Mouse (Mus musculus): ENCODE results near the gene Spsb2. TPM values are rescaled to one million over a fixed set of nuclear protein-coding genes. Genes with fewer than 3 reads are reported as not detected.

Spsb2 gene
- total and polyA plus RNA-seq, 2 experiments from 2014 or later = 9.3 to 10.9 TPM

DNA sequence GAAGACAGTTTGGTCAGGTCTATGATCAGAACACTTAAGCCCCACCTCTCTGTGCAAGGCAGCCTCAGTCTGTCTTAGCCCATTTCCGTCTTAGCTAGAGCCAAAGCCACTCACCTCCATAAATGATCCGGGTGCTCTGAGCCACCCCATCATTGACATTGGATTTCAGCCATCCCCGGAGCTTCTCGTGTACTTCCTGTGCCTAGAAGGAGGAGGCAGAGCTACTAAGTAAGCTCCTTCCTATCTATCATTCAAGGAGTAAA is 2.9 kb downstream of the Spsb2 start:
- H3K4me1 ChIP-seq (ENCODE audit: insufficient read depth, low read length) = peaks cover 14% of the 10 kb centered on the region
- H3K4me2 ChIP-seq (ENCODE audit: low read depth, low read length, poor library complexity, severe bottlenecking) = no peak overlapping the region
- DNase-seq (ENCODE audit: low spot score) (no peak), ATAC-seq (ENCODE audit: low FRiP score) (no peak)
- no peak overlapping the region for H3K4me3 ChIP-seq (ENCODE audit: low read depth, low read length)
- TF ChIP-seq CTCF (IDR thresholded peaks at IDR 0.05) = no peak
- WGBS = 88% methylated on average over 4 of the region's 4 CpGs
- no peaks in the 10 kb centered on the region for H3K9me3 ChIP-seq (ENCODE audit: low read length)
- H3K27me3 ChIP-seq (ENCODE audit: insufficient read depth, low read length) = no peaks in the 10 kb centered on the region
- H3K36me3 ChIP-seq (ENCODE audit: insufficient read depth, low read length) = peaks cover 19% of the 10 kb centered on the region; the same call in 1 of the 2 replicates
- no peak overlapping the region for H3K27ac ChIP-seq (ENCODE audit: low read depth, low read length)
- H3K9ac ChIP-seq (replicated peaks; ENCODE audit: low read length, poor library complexity, severe bottlenecking) = no peak overlapping the region

DNA sequence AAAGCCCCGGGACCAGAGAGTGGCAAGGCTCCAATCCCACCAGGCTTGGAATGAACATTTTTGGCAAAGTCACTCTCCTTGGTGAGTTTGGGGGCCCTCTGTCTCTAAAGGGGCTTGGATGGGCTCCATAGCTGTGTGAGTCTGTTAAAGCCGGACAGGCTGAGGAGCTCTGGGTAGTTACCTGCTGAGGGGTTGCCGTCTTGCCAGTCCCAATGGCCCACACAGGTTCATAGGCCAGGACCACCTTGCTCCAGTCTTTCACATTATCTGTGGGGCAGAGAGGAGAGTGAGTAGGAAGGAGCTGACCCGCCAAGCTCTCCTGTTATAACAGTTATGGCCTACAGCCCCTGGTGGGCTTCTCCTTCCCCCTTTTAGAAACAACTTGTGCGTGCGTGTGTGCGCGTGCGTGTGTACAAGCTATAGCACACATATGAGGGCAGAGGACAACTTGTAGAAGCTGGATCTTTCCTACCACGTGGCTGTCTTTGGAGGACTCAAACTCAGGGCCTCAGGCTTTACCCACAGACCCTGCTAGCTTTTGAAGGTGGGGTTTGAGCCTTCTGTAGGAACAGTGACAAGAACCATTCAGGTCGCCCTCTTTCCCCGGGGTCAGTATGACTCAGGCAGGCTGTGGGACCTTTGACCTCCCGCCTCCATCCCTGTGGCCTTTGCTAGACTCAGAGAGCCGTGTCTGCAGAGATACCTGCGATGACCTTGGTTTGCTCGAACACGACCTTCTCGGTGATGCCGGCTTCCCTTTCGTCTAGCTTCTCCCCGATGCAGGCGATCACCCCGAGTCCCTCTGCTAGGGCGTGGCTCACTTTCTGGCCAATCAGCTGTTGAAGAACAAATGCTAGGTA is 3.5 kb downstream of the Spsb2 start:
- Histone ChIP-seq H3K9ac (replicated peaks; ENCODE audit: low read length, poor library complexity, severe bottlenecking) (no peak overlapping the region), H3K9me3 (ENCODE audit: low read length) (no peaks in the 10 kb centered on the region), H3K36me3 (ENCODE audit: insufficient read depth, low read length) (peaks cover 25% of the 10 kb centered on the region; the same call in 1 of the 2 replicates), H3K27ac (ENCODE audit: low read depth, low read length) (no peak overlapping the region), H3K4me1 (ENCODE audit: insufficient read depth, low read length) (peaks cover 14% of the 10 kb centered on the region), H3K27me3 (ENCODE audit: insufficient read depth, low read length) (no peaks in the 10 kb centered on the region), H3K4me3 (ENCODE audit: low read depth, low read length) (peak overlapping the region; percentile 61; the same call in 1 of the 2 replicates), H3K4me2 (ENCODE audit: low read depth, low read length, poor library complexity, severe bottlenecking) (peak overlapping the region; percentile 87)
- DNase-seq (ENCODE audit: low spot score) (no peak), ATAC-seq (ENCODE audit: low FRiP score) (no peak)
- no peak for TF ChIP-seq CTCF (IDR thresholded peaks at IDR 0.05)
- WGBS = 88% methylated on average over 24 of the region's 24 CpGs

DNA sequence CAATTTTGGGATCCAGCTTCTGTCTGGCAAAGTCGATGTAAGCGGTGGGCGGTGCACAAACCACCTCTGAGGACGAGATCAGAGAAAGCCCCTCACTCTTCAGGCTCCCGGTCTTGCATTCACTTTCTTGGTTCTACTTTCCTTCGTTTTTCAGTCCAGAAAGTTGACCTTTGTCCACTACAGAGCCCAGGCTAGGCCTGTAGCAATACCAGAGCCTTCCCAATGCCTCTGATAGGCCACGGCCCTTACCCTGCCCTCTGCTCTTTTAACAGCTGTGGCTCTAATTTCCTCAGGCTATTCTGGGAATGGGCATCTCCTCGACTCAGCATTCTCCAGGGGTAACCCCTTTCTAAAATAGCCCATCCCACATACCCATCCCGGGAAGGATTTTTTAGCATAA is 4.4 kb downstream of the Spsb2 start:
- H3K27ac ChIP-seq (ENCODE audit: low read depth, low read length) = peak overlapping the region; percentile 74
- H3K9me3 ChIP-seq (ENCODE audit: low read length) = no peaks in the 10 kb centered on the region
- H3K4me3 ChIP-seq (ENCODE audit: low read depth, low read length) = peak overlapping the region; percentile 61
- H3K4me2 ChIP-seq (ENCODE audit: low read depth, low read length, poor library complexity, severe bottlenecking) = peak overlapping the region; percentile 87
- WGBS = 17% methylated on average over 9 of the region's 9 CpGs
- H3K9ac ChIP-seq (replicated peaks; ENCODE audit: low read length, poor library complexity, severe bottlenecking) = peak overlapping the region; percentile 71
- TF ChIP-seq CTCF (IDR thresholded peaks at IDR 0.05) = no peak
- peaks cover 34% of the 10 kb centered on the region for H3K36me3 ChIP-seq (ENCODE audit: insufficient read depth, low read length)
- DNase-seq (ENCODE audit: low spot score) (no peak), ATAC-seq (ENCODE audit: low FRiP score) (no peak)
- no peaks in the 10 kb centered on the region for H3K27me3 ChIP-seq (ENCODE audit: insufficient read depth, low read length)
- H3K4me1 ChIP-seq (ENCODE audit: insufficient read depth, low read length) = peaks cover 14% of the 10 kb centered on the region

DNA sequence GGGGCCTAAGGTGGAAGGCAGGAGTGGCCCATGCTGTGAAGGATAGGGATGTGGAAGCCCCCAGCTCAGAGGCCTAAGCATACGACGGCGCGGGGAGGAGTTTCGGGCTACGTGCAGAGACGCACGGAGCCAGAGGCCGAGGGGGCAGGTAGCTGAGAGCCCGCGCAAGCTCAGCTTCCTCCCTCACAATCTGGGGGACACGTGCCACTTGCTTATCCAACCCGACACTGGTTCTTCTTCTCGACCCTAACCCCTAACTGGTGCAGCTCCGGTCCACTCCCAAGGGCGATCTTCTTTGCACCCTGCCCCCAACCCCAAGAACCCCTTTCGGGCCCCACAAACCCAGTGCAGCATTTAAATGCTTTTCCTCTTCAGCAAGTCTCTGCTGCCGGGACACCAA is 5.0 kb downstream of the Spsb2 start:
- H3K4me2 ChIP-seq (ENCODE audit: low read depth, low read length, poor library complexity, severe bottlenecking) = peak overlapping the region; percentile 87
- peak overlapping the region; percentile 74 for H3K27ac ChIP-seq (ENCODE audit: low read depth, low read length)
- H3K27me3 ChIP-seq (ENCODE audit: insufficient read depth, low read length) = no peaks in the 10 kb centered on the region
- WGBS = 0% methylated on average over 18 of the region's 18 CpGs
- H3K4me3 ChIP-seq (ENCODE audit: low read depth, low read length) = peak overlapping the region; percentile 61
- no peak for TF ChIP-seq CTCF (IDR thresholded peaks at IDR 0.05)
- ATAC-seq (ENCODE audit: low FRiP score) (peak; percentile 79), DNase-seq (ENCODE audit: low spot score) (peak; percentile 84)
- peaks cover 14% of the 10 kb centered on the region for H3K4me1 ChIP-seq (ENCODE audit: insufficient read depth, low read length)
- peak overlapping the region; percentile 71 for H3K9ac ChIP-seq (replicated peaks; ENCODE audit: low read length, poor library complexity, severe bottlenecking)
- H3K36me3 ChIP-seq (ENCODE audit: insufficient read depth, low read length) = peaks cover 41% of the 10 kb centered on the region
- H3K9me3 ChIP-seq (ENCODE audit: low read length) = no peaks in the 10 kb centered on the region

DNA sequence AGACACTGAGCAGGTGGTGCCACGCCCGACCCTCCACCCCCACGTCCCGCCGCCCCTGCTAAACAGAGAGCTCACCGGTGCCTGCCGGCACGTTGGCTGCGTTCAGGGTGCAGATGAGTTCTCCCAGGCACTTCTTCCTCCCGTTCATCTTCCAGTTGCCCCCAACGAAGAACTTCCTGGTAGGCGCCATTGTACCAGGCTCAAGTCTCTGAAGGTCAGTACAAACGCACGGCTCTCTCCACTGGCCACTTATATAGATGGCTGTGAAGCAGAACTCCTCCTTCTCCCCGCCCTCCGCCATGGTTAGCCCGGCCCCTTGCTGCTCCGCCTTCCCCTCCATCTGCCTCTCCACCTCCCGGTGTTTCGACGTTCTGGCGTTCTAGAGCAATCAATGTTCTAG is 5.5 kb downstream of the Spsb2 start, which contains the start of gene Tpi1:
Tpi1 (minus strand) TSS at position 364 of the 400 bp plus-strand sequence.
- H3K9ac ChIP-seq (replicated peaks; ENCODE audit: low read length, poor library complexity, severe bottlenecking) = peak within 1 kb of the TSS; percentile 71
- H3K36me3 ChIP-seq (ENCODE audit: insufficient read depth, low read length) = peaks cover 43% of the 10 kb centered on the region
- peak; percentile 83 for ATAC-seq (ENCODE audit: low FRiP score)
- no peaks in the 10 kb centered on the region for H3K27me3 ChIP-seq (ENCODE audit: insufficient read depth, low read length)
- peak within 1 kb of the TSS; percentile 61 for H3K4me3 ChIP-seq (ENCODE audit: low read depth, low read length)
- H3K4me1 ChIP-seq (ENCODE audit: insufficient read depth, low read length) = peaks cover 14% of the 10 kb centered on the region
- WGBS = under 1% methylated on average over 22 of the region's 22 CpGs
- H3K27ac ChIP-seq (ENCODE audit: low read depth, low read length) = peak within 1 kb of the TSS; percentile 74
- no peaks in the 10 kb centered on the region for H3K9me3 ChIP-seq (ENCODE audit: low read length)
- TF ChIP-seq CTCF (IDR thresholded peaks at IDR 0.05) = no peak
- peak; percentile 93 for DNase-seq (ENCODE audit: low spot score)
- H3K4me2 ChIP-seq (ENCODE audit: low read depth, low read length, poor library complexity, severe bottlenecking) = peak within 1 kb of the TSS; percentile 87

DNA sequence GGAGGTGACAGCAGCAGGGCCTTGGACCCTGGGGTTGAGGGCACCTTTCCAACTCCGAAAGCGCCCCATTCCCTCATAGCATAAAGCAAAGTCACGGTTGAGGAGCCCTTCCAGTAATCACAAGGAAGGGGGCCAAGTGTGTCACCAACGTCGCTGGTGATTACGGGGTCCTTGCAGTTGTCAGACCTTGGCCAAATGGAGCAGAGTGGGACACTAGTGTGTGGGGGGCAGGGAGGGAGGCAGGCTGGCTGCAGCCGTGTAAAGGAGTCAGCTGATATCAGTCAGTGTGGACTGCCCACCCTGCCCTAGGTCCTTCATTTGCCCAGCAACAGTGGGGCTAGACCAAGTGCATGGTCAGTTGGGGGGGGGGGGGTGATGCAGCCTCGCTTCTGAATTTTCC is 6.0 kb downstream of the Spsb2 start:
- peak; percentile 32 for DNase-seq (ENCODE audit: low spot score)
- peaks cover 47% of the 10 kb centered on the region for H3K36me3 ChIP-seq (ENCODE audit: insufficient read depth, low read length)
- no peak for TF ChIP-seq CTCF (IDR thresholded peaks at IDR 0.05)
- H3K9me3 ChIP-seq (ENCODE audit: low read length) = no peaks in the 10 kb centered on the region
- 39% methylated on average over 8 of the region's 8 CpGs for WGBS
- no peaks in the 10 kb centered on the region for H3K27me3 ChIP-seq (ENCODE audit: insufficient read depth, low read length)
- H3K4me2 ChIP-seq (ENCODE audit: low read depth, low read length, poor library complexity, severe bottlenecking) = peak overlapping the region; percentile 87
- peak overlapping the region; percentile 74; the same call in 1 of the 2 replicates for H3K27ac ChIP-seq (ENCODE audit: low read depth, low read length)
- peak overlapping the region; percentile 61 for H3K4me3 ChIP-seq (ENCODE audit: low read depth, low read length)
- no peak overlapping the region for H3K9ac ChIP-seq (replicated peaks; ENCODE audit: low read length, poor library complexity, severe bottlenecking)
- peaks cover 14% of the 10 kb centered on the region for H3K4me1 ChIP-seq (ENCODE audit: insufficient read depth, low read length)
- peak; percentile 35 for ATAC-seq (ENCODE audit: low FRiP score)

Data from midbrain, postnatal 0 days (tissue).